Mouse (Mus musculus): ENCODE data around the gene Lum.

GRCm38 (mm10) chr10:97584176-97584575 is 19.2 kb downstream of the Lum start:
- TF ChIP-seq CTCF (IDR thresholded peaks at IDR 0.05; ENCODE audit: control insufficient read depth, insufficient read depth, insufficient replicate concordance, low read depth, low read length) (no peak), POLR2A (IDR thresholded peaks at IDR 0.05; ENCODE audit: control insufficient read depth, low read depth, low read length) (no peak)
